20 mouse cellular contexts compared by ENCODE assay signal in genomic region chr15:87711790-87712189, GRCm38 (mm10).
DNase-seq lines count a peak whose midpoint lies in the region; ATAC-seq lines count a peak whose summit lies in the region.
"Had no signal": no experiment of that assay in that cellular context is flagged by ENCODE, and none has a peak within 500 bp of the region (broad histone marks: within the 10 kb centered on the region; RNA-seq: fewer than 3 reads in every experiment).

No protein-coding gene starts in this region.

- no peak for ATAC-seq in midbrain, embryonic 15.5 days (replicated peaks)
- ATAC-seq in hindbrain, embryonic 14.5 days (ENCODE audit: low FRiP score): no peak
- no peak for ATAC-seq in neural tube, embryonic 14.5 days (ENCODE audit: low read depth)
- ATAC-seq: forebrain, embryonic 13.5 days had no signal

- peaks cover 18% of the 10 kb centered on the region; the same call in 1 of the 2 replicates for H3K4me1 ChIP-seq in midbrain, embryonic 15.5 days
- peaks cover 4% of the 10 kb centered on the region; the same call in 1 of the 2 replicates for H3K4me1 ChIP-seq in midbrain, embryonic 10.5 days
- peaks cover 10% of the 10 kb centered on the region for H3K4me1 ChIP-seq in hindbrain, embryonic 14.5 days (replicated peaks; ENCODE audit: control insufficient read depth, insufficient read depth, low read length)
- peaks cover 18% of the 10 kb centered on the region for H3K4me1 ChIP-seq in neural tube, embryonic 14.5 days (ENCODE audit: control insufficient read depth, insufficient read depth, low read length)
- H3K4me1 ChIP-seq: heart, embryonic 13.5 days; liver, embryonic 15.5 days had no signal

- no peak overlapping the region for H3K9ac ChIP-seq in midbrain, embryonic 15.5 days
- H3K9ac ChIP-seq in hindbrain, embryonic 14.5 days: no peak overlapping the region
- no peak overlapping the region for H3K9ac ChIP-seq in neural tube, embryonic 14.5 days (replicated peaks; ENCODE audit: low read depth, low read length)
- H3K9ac ChIP-seq: forebrain, embryonic 13.5 days; heart, embryonic 13.5 days; limb, embryonic 15.5 days; liver, embryonic 15.5 days had no signal

- no peaks in the 10 kb centered on the region for H3K36me3 ChIP-seq in midbrain, embryonic 15.5 days (replicated peaks)
- no peaks in the 10 kb centered on the region for H3K36me3 ChIP-seq in midbrain, embryonic 10.5 days
- no peaks in the 10 kb centered on the region for H3K36me3 ChIP-seq in hindbrain, embryonic 14.5 days (replicated peaks; ENCODE audit: control insufficient read depth, insufficient read depth)
- no peaks in the 10 kb centered on the region for H3K36me3 ChIP-seq in neural tube, embryonic 14.5 days (ENCODE audit: control insufficient read depth, insufficient read depth, low read length)
- H3K36me3 ChIP-seq: heart, embryonic 13.5 days; limb, embryonic 15.5 days; liver, embryonic 15.5 days had no signal

- H3K27ac ChIP-seq in midbrain, embryonic 15.5 days: peak overlapping the region; percentile 10; the same call in 1 of the 2 replicates
- H3K27ac ChIP-seq in midbrain, embryonic 10.5 days (replicated peaks): no peak overlapping the region
- peak overlapping the region; percentile 55 for H3K27ac ChIP-seq in hindbrain, embryonic 14.5 days
- H3K27ac ChIP-seq in neural tube, embryonic 14.5 days (ENCODE audit: low read depth, low read length): peak overlapping the region; percentile 71
- H3K27ac ChIP-seq: forebrain, embryonic 13.5 days; heart, embryonic 13.5 days; limb, embryonic 15.5 days; liver, embryonic 15.5 days had no signal

- H3K9me3 ChIP-seq in midbrain, embryonic 15.5 days: no peaks in the 10 kb centered on the region
- H3K9me3 ChIP-seq in midbrain, embryonic 10.5 days (replicated peaks): no peaks in the 10 kb centered on the region
- no peaks in the 10 kb centered on the region for H3K9me3 ChIP-seq in hindbrain, embryonic 14.5 days (ENCODE audit: control insufficient read depth, low read length)
- no peaks in the 10 kb centered on the region for H3K9me3 ChIP-seq in neural tube, embryonic 14.5 days (ENCODE audit: control insufficient read depth, low read length)
- H3K9me3 ChIP-seq: forebrain, embryonic 13.5 days; heart, embryonic 13.5 days; limb, embryonic 15.5 days; liver, embryonic 15.5 days had no signal

- H3K27me3 ChIP-seq in midbrain, embryonic 15.5 days (replicated peaks): no peaks in the 10 kb centered on the region
- H3K27me3 ChIP-seq in midbrain, embryonic 10.5 days (ENCODE audit: low read depth, poor library complexity, severe bottlenecking): no peaks in the 10 kb centered on the region
- no peaks in the 10 kb centered on the region for H3K27me3 ChIP-seq in hindbrain, embryonic 14.5 days (ENCODE audit: control insufficient read depth, insufficient read depth, low read length)
- no peaks in the 10 kb centered on the region for H3K27me3 ChIP-seq in neural tube, embryonic 14.5 days (ENCODE audit: control insufficient read depth, insufficient read depth, low read length)
- H3K27me3 ChIP-seq: forebrain, embryonic 13.5 days; heart, embryonic 13.5 days; limb, embryonic 15.5 days; liver, embryonic 15.5 days had no signal

- no peak overlapping the region for H3K4me2 ChIP-seq in midbrain, embryonic 15.5 days
- no peak overlapping the region for H3K4me2 ChIP-seq in hindbrain, embryonic 14.5 days (replicated peaks)
- H3K4me2 ChIP-seq in neural tube, embryonic 14.5 days (ENCODE audit: low read depth, low read length): no peak overlapping the region; the same call in 1 of the 2 replicates
- H3K4me2 ChIP-seq: forebrain, embryonic 13.5 days; heart, embryonic 13.5 days; limb, embryonic 15.5 days; liver, embryonic 15.5 days had no signal

- H3K4me3 ChIP-seq in midbrain, embryonic 15.5 days: no peak overlapping the region
- H3K4me3 ChIP-seq in midbrain, embryonic 10.5 days: no peak overlapping the region
- H3K4me3 ChIP-seq in hindbrain, embryonic 14.5 days (replicated peaks; ENCODE audit: low read length): no peak overlapping the region
- H3K4me3 ChIP-seq in neural tube, embryonic 14.5 days (ENCODE audit: low read depth, low read length): no peak overlapping the region
- H3K4me3 ChIP-seq: forebrain, embryonic 13.5 days; heart, embryonic 13.5 days; limb, embryonic 15.5 days; liver, embryonic 15.5 days had no signal

- no peak for DNase-seq in midbrain, embryonic 10.5 days (ENCODE audit: low spot score)
- DNase-seq in NIH3T3 (ENCODE audit: low read depth): peak; percentile 57
- no peak for DNase-seq in hindbrain, embryonic 14.5 days (ENCODE audit: low spot score)
- no peak for DNase-seq in adrenal gland, postnatal 25 days
- DNase-seq in urinary bladder, adult 2 months (ENCODE audit: low spot score): no peak
- DNase-seq: adrenal gland, postnatal 14 days; cerebellum, adult 11-12 months; cerebellum, postnatal 25 days; gastrocnemius, postnatal 14 days; heart, adult 18-20 months; kidney, adult 8-10 months; lung, postnatal 10 days; right cerebral cortex, adult 18-20 months; thymus, postnatal 36 days had no signal

- WGBS in midbrain, embryonic 15.5 days: 69% methylated on average over 4 of the region's 4 CpGs
- 85% methylated on average over 4 of the region's 4 CpGs for WGBS in midbrain, embryonic 10.5 days
- WGBS in hindbrain, embryonic 14.5 days: 66% methylated on average over 4 of the region's 4 CpGs
- WGBS in neural tube, embryonic 14.5 days: 33% methylated on average over 4 of the region's 4 CpGs
